Mouse (Mus musculus) midbrain, embryonic 15.5 days (tissue): ENCODE data around the gene 4833439L19Rik. TPM values are rescaled to one million over a fixed set of nuclear protein-coding genes. Genes with fewer than 3 reads are reported as not detected.
A peak's percentile ranks its signal among the peaks of the same experiment; 100 is the strongest.

Experiments
- ATAC-seq: fragments of 200-750 bp; cut with Nextera tagmentation; replicated peaks from 2 replicates; pipeline ENCODE4 v1.8.0; 2017; ENCODE audit warnings: moderate TSS enrichment
- H3K27ac ChIP-seq: fragments of 300-500 bp; sonication (generic); 2 replicates; pipeline ENCODE4 v1.5.1; 2015; ENCODE audit warnings: mild to moderate bottlenecking, inconsistent platforms
- H3K27me3 ChIP-seq: fragments of 300-500 bp; sonication (generic); replicated peaks from 2 replicates; pipeline ENCODE4 v1.6.1; 2015; ENCODE audit warnings: inconsistent platforms
- H3K36me3 ChIP-seq: fragments of 300-500 bp; sonication (generic); replicated peaks from 2 replicates; pipeline ENCODE4 v1.6.1; 2015; ENCODE audit warnings: inconsistent platforms
- H3K4me1 ChIP-seq: fragments of 300-500 bp; sonication (generic); 2 replicates; pipeline ENCODE4 v1.6.1; 2015; ENCODE audit warnings: inconsistent platforms
- H3K4me2 ChIP-seq: fragments of 300-500 bp; sonication (generic); 2 replicates; pipeline ENCODE4 v1.6.1; 2015; ENCODE audit warnings: inconsistent platforms, mild to moderate bottlenecking, moderate library complexity
- H3K4me3 ChIP-seq: fragments of 300-500 bp; sonication (generic); 2 replicates; pipeline ENCODE4 v1.5.1; 2015; ENCODE audit warnings: mild to moderate bottlenecking, inconsistent platforms
- H3K9ac ChIP-seq: fragments of 300-500 bp; sonication (generic); 2 replicates; pipeline ENCODE4 v1.6.1; 2015; ENCODE audit warnings: mild to moderate bottlenecking, inconsistent platforms
- H3K9me3 ChIP-seq: fragments of 300-500 bp; sonication (generic); 2 replicates; pipeline ENCODE4 v1.6.1; 2016; ENCODE audit warnings: inconsistent platforms
- WGBS: fragments of 180-500 bp; shearing (Covaris S2); methylation state at CpG from one replicate; pipeline ENCODE4 v1.1.7; 2015; ENCODE audit warnings: mixed read lengths; 5-methylcytosine and 5-hydroxymethylcytosine counted together
- polyA plus RNA-seq: library from polyadenylated mRNA; unstranded; fragments of >200 nt; fragmentation: Nextera tagmentation; extraction: Ambion mirVana; gene quantifications from 2 replicates; pipeline ENCODE4 v1.2.1, GENCODE M21; 2015

Gene 4833439L19Rik
- polyA plus RNA-seq, 1 experiment from 2014 or later: 271 TPM

- Histone ChIP-seq H3K9me3 (no peaks in the 10 kb centered on the region), H3K27me3 (peaks cover 4% of the 10 kb centered on the region; the same call in 1 of the 2 replicates), H3K27ac (0 out of 2 replicates have a peak overlapping the region, but pooled peaks have one; percentile 21), H3K4me2 (no peak overlapping the region), H3K4me1 (peaks cover 29% of the 10 kb centered on the region), H3K9ac (no peak overlapping the region), H3K4me3 (no peak overlapping the region), H3K36me3 (peaks cover 19% of the 10 kb centered on the region)
- no peak for ATAC-seq
- 87% methylated on average over 21 of the region's 21 CpGs for WGBS
Measured at GRCm38 (mm10) chr13:54577652-54578507, 12.6 kb upstream of the 4833439L19Rik start.

GRCm38 (mm10) chr13:54575489-54575888 is 10.3 kb upstream of the 4833439L19Rik start:
- Histone ChIP-seq H3K4me1 (peaks cover 29% of the 10 kb centered on the region), H3K4me3 (peak overlapping the region; percentile 92), H3K27ac (peak overlapping the region; percentile 82), H3K9ac (peak overlapping the region; percentile 96), H3K27me3 (peaks cover 4% of the 10 kb centered on the region; the same call in 1 of the 2 replicates), H3K9me3 (no peaks in the 10 kb centered on the region), H3K4me2 (peak overlapping the region; percentile 69), H3K36me3 (peaks cover 13% of the 10 kb centered on the region)
- 0 out of 2 replicates have a peak, but pooled peaks have one; percentile 13 for ATAC-seq
- WGBS: 4% methylated on average over 19 of the region's 19 CpGs

GRCm38 (mm10) chr13:54574854-54575481 is 9.7 kb upstream of the 4833439L19Rik start, which contains the start of gene Arl10:
TSS of gene Arl10 (plus strand) at chr13:54575015.
- Histone ChIP-seq H3K9ac (peak within 1 kb of the TSS; percentile 96), H3K4me3 (peak within 1 kb of the TSS; percentile 92), H3K4me1 (peaks cover 29% of the 10 kb centered on the region), H3K4me2 (peak within 1 kb of the TSS; percentile 69), H3K36me3 (peaks cover 8% of the 10 kb centered on the region; the same call in 1 of the 2 replicates), H3K9me3 (no peaks in the 10 kb centered on the region), H3K27me3 (peaks cover 4% of the 10 kb centered on the region; the same call in 1 of the 2 replicates), H3K27ac (peak within 1 kb of the TSS; percentile 82)
- ATAC-seq: peak; percentile 94
- WGBS: under 1% methylated on average over 55 of the region's 55 CpGs

GRCm38 (mm10) chr13:54572621-54573020 is 7.4 kb upstream of the 4833439L19Rik start:
- peaks cover 24% of the 10 kb centered on the region for H3K4me1 ChIP-seq
- H3K4me3 ChIP-seq: no peak overlapping the region
- ATAC-seq: no peak
- no peaks in the 10 kb centered on the region for H3K9me3 ChIP-seq
- 0 out of 2 replicates have a peak, but pooled peaks cover 5% of the 10 kb centered on the region for H3K36me3 ChIP-seq
- H3K4me2 ChIP-seq: no peak overlapping the region
- no peak overlapping the region for H3K9ac ChIP-seq
- WGBS: 81% methylated on average over 4 of the region's 4 CpGs
- H3K27ac ChIP-seq: no peak overlapping the region
- H3K27me3 ChIP-seq: peaks cover 4% of the 10 kb centered on the region; the same call in 1 of the 2 replicates

- 14% methylated on average over 2 of the region's 2 CpGs for WGBS
- Histone ChIP-seq H3K9ac (no peak overlapping the region), H3K4me3 (no peak overlapping the region), H3K27ac (no peak overlapping the region), H3K36me3 (no peaks in the 10 kb centered on the region), H3K27me3 (peaks cover 4% of the 10 kb centered on the region; the same call in 1 of the 2 replicates), H3K4me1 (peaks cover 15% of the 10 kb centered on the region), H3K9me3 (no peaks in the 10 kb centered on the region), H3K4me2 (no peak overlapping the region)
- no peak for ATAC-seq
Measured at GRCm38 (mm10) chr13:54571637-54572036, 6.4 kb upstream of the 4833439L19Rik start.

DNA sequence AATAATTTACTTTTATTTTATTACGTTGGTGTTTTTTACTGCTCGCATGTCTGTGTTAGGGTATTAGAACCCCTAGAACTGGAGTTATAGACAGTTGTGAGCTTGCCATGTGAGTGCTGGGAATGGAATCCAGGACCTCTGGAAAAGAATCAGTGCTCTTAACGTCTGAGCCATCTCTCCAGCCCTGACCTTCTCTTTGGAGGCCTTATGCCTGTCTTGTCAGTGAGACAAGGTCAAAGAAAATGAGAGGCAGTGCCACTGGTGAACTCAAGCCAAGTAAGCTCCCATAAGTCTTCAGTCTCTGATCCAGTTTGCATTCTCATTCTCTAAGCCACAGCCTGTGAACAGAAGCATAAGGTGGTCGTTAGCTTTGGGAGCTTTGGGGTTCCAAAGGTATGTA is 5.5 kb upstream of the 4833439L19Rik start:
- 77% methylated on average over 4 of the region's 4 CpGs for WGBS
- Histone ChIP-seq H3K27ac (no peak overlapping the region), H3K4me2 (no peak overlapping the region), H3K4me3 (no peak overlapping the region), H3K27me3 (peaks cover 4% of the 10 kb centered on the region; the same call in 1 of the 2 replicates), H3K4me1 (peaks cover 7% of the 10 kb centered on the region), H3K9ac (no peak overlapping the region), H3K36me3 (no peaks in the 10 kb centered on the region), H3K9me3 (no peaks in the 10 kb centered on the region)
- ATAC-seq: no peak

GRCm38 (mm10) chr13:54569282-54569681 is 4.0 kb upstream of the 4833439L19Rik start:
- no peak for ATAC-seq
- WGBS: 38% methylated on average over 1 of the region's 1 CpGs

DNA sequence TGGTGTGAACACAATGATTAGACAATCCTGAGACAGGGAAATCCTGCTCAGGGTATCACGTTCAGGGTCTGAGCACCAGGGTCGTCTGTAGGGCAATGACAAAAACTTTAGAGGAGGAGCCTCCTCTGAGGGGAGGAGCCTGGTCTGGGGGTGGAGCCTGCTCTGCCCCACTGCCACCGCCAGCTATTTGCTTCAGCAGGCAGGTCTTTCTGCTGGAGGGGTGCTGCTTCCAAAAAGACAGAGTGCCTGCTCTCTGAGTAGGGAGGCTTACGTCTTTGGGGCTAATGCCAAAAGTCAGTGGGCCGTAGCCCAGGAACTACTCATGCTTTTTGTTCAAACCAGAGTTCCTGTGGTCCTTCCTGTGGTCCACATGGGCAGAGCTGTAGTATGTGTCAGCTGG is 3.1 kb upstream of the 4833439L19Rik start:
- Histone ChIP-seq H3K4me1 (peaks cover 15% of the 10 kb centered on the region), H3K27ac (no peak overlapping the region), H3K27me3 (no peaks in the 10 kb centered on the region), H3K4me2 (no peak overlapping the region), H3K9ac (no peak overlapping the region), H3K36me3 (no peaks in the 10 kb centered on the region), H3K9me3 (no peaks in the 10 kb centered on the region), H3K4me3 (no peak overlapping the region)
- no peak for ATAC-seq
- 42% methylated on average over 5 of the region's 5 CpGs for WGBS

More at GRCm38 (mm10) chr13:54569282-54569681, 4.0 kb upstream of the 4833439L19Rik start:
- Histone ChIP-seq H3K4me3 (no peak overlapping the region), H3K27me3 (peaks cover 4% of the 10 kb centered on the region; the same call in 1 of the 2 replicates), H3K9me3 (no peaks in the 10 kb centered on the region), H3K27ac (no peak overlapping the region), H3K36me3 (no peaks in the 10 kb centered on the region), H3K9ac (no peak overlapping the region), H3K4me1 (peaks cover 8% of the 10 kb centered on the region), H3K4me2 (no peak overlapping the region)

- peak overlapping the region; percentile 93 for H3K4me3 ChIP-seq
- peaks cover 19% of the 10 kb centered on the region for H3K4me1 ChIP-seq
- WGBS: 41% methylated on average over 8 of the region's 8 CpGs
- H3K27me3 ChIP-seq: no peaks in the 10 kb centered on the region
- H3K9me3 ChIP-seq: no peaks in the 10 kb centered on the region
- peaks cover 12% of the 10 kb centered on the region; the same call in 1 of the 2 replicates for H3K36me3 ChIP-seq
- no peak overlapping the region for H3K9ac ChIP-seq
- ATAC-seq: peak; percentile 15
- peak overlapping the region; percentile 87 for H3K27ac ChIP-seq
- peak overlapping the region; percentile 76 for H3K4me2 ChIP-seq
Measured at GRCm38 (mm10) chr13:54565594-54566345, 535 bp upstream of the 4833439L19Rik start.

DNA sequence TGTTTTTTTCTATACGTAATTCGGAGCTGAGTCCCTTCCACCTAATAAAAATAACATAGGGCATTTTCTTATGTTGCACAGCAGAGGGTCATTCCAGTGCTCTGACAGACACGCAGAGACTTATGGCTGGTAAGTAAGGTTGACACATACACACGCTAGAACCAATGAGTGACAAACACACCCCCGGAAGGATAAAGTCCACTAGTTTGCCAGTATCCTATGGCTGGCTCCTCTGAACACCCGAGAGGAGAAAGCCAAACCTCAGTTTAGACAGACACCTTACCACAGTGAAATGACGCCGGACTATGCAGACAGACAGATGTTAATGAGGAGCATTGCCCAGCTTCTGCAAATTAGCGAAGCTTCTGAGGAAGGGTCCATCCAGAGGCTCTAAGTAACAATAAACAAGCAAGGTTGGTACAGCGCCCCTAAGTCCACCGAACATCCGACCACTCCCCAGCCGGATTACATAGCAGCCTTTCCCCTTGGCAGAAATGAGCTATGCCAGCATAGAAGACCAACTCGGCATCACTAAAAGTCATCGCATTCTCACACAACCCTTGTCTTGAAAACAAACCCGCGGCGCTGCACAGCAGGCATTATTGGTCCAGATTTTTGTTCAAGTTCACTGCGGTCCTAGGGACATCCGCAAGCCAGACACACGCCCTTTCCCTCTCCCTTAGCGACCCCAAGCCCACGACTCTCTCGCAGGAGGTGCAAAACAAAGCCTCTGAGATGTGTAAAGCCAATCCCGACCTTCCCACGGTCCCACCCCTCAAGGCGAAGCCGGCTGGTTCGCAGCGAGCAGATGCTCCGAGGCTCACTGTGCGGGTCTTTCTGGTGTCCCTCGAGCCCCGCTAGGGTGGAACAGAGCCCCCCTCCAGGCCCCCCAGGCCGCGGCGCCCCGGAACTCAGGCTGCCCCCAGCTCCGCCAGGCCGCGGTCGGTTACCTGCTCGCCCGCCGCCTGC is 719 bp downstream of the 4833439L19Rik start:
- no peaks in the 10 kb centered on the region for H3K27me3 ChIP-seq
- WGBS: 12% methylated on average over 45 of the region's 45 CpGs
- peak overlapping the region; percentile 87 for H3K27ac ChIP-seq
- H3K4me1 ChIP-seq: peaks cover 19% of the 10 kb centered on the region
- peak overlapping the region; percentile 99 for H3K9ac ChIP-seq
- H3K4me3 ChIP-seq: peak overlapping the region; percentile 93
- H3K9me3 ChIP-seq: no peaks in the 10 kb centered on the region
- H3K36me3 ChIP-seq: peaks cover 25% of the 10 kb centered on the region
- H3K4me2 ChIP-seq: peak overlapping the region; percentile 76
- ATAC-seq: peak; percentile 77

DNA sequence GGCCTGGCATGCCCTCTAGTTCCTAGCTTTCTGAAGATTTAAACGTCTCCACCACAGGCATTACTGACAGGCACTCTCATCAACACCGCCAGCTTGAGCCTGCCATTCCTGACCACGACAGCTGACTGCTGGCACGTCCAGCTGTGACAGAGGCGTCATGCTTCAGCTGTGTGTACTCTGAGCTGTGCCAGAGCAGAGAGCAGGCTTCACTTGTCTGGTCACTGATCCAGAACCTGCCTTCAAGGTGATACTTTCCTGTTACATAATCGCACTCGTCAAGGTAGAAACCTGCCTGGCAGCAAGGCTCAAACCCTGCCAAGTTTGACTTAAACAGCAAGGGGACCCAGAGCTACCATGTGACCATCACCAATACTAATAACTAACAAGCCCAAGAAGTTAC is 2.7 kb downstream of the 4833439L19Rik start:
- whole genome bisulfite sequencing: 75% methylated on average over 7 of the region's 7 CpGs
- ATAC-seq: no peak
- H3K4me2 ChIP-seq: no peak overlapping the region
- H3K4me3 ChIP-seq: no peak overlapping the region
- no peaks in the 10 kb centered on the region for H3K9me3 ChIP-seq
- peaks cover 19% of the 10 kb centered on the region for H3K4me1 ChIP-seq
- H3K9ac ChIP-seq: no peak overlapping the region
- H3K27ac ChIP-seq: no peak overlapping the region
- no peaks in the 10 kb centered on the region for H3K27me3 ChIP-seq
- H3K36me3 ChIP-seq: peaks cover 44% of the 10 kb centered on the region
